Mouse (Mus musculus) testis, adult 2 months (tissue): ENCODE data around the gene Zfp566.

Experiments
- CTCF ChIP-seq: fragments of 200-500 bp; IDR thresholded peaks from 2 replicates; pipeline ENCODE4 v1.5.1; 2012; ENCODE audit warnings: low read depth, mild to moderate bottlenecking, inconsistent platforms, low read length, moderate library complexity; ENCODE audit not compliant: control insufficient read depth, insufficient read depth, insufficient replicate concordance
- POLR2A ChIP-seq: fragments of 200-500 bp; IDR thresholded peaks from 2 replicates; pipeline ENCODE4 v1.6.1; 2012; ENCODE audit warnings: low read depth, mild to moderate bottlenecking, inconsistent platforms, low read length, moderate library complexity; ENCODE audit not compliant: control insufficient read depth

DNA sequence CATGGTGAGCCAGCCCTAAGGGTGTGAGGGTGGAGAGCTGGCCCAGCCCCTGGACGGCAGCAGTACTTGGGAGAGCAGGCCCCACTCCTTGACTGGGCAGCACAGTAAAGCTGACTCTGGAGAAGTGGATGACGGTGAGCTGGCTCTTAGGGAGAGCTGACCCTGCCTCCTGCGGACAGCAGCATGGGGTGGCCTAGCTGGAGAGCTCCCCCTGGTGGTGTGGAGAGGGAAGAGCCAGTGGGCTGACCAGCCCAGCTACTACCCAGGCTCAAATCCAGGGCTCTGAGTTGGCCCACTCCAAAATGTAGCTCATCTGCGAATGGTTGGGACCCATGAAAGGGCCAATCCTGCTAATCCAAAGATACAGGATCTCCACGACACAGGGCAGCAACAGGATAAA lies 25.7 kb downstream of the Zfp566 start:
- TF ChIP-seq POLR2A (no peak), CTCF (peak; percentile 43; the same call in 1 of the 2 replicates)
